Mouse (Mus musculus): ENCODE measurements around the gene Dbi. TPM values are rescaled to one million over a fixed set of nuclear protein-coding genes. Genes with fewer than 3 reads are reported as not detected.

Gene Dbi
- polyA plus RNA-seq, 1 experiment, result 418 TPM

DNA sequence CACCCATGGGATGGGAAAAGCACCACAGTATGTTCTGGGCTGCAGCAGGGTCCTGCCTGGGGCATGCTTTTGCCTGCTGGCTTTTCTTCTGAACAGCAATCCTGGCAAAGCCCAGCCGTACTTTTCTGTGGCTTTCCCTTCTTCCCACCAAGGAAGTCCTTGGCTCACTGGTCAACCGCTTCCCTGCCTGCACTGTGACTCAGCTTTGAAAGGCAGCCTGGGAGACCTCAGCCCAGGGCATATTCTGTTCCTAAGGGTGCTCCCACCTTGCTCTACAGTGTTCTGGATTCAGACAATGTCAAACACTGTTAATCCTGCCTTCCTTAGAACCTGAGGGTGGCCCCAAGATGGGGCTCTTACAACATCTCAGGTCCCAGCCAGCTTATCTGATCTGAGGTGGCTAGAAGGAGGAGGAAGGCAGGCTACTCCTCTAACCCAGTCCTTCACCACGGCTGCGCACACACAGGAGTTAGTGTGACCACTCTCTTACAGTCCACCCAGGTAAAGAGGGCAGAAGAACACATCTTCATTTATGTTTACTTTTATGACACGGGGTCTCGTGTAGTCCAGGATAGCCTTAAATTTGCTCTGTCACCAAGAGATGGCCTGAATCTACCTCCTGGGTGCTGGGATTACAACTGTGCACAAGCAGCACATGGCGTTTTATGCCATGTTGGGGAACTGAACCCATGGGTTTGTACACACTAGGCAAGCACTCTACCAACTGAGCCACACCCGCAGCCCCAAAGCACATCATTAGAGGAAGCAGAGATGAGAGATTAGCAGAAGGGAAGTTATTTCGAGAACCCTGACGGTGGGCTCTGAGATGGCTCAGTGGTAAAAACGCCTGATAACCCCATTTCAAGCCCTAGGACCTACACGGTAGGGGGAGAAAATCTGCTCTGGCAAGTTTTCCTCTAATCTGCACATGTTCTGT lies 8.4 kb downstream of the Dbi start:
- Histone ChIP-seq H3K79me3 (ENCODE audit: low read depth) (no peaks in the 10 kb centered on the region), H3K36me3 (ENCODE audit: control insufficient read depth, insufficient read depth) (peaks cover 35% of the 10 kb centered on the region), H3K79me2 (ENCODE audit: control insufficient read depth, insufficient read depth) (peaks cover 1% of the 10 kb centered on the region), H3ac (ENCODE audit: control insufficient read depth, insufficient read length, low read depth) (no peak overlapping the region), H3K27me3 (ENCODE audit: control insufficient read depth, insufficient read depth, insufficient read length) (no peaks in the 10 kb centered on the region), H3K4me3 (ENCODE audit: insufficient read depth, poor library complexity, severe bottlenecking) (no peak overlapping the region)
- TF ChIP-seq MYOD1 (IDR thresholded peaks at IDR 0.05; ENCODE audit: control insufficient read depth, insufficient read length, low read depth) (no peak), MYOG (IDR thresholded peaks at IDR 0.05; ENCODE audit: control insufficient read depth, extremely low read depth, insufficient read length) (no peak), CTCF (IDR thresholded peaks at IDR 0.05; ENCODE audit: control insufficient read depth, insufficient read depth, insufficient read length) (no peak), MAX (IDR thresholded peaks at IDR 0.05) (no peak), CEBPB (IDR thresholded peaks at IDR 0.05; ENCODE audit: low read depth) (no peak), FOSL1 (IDR thresholded peaks at IDR 0.05; ENCODE audit: insufficient read depth, low read length, poor library complexity, severe bottlenecking) (no peak), USF1 (IDR thresholded peaks at IDR 0.05; ENCODE audit: low read depth) (no peak)

GRCm38 (mm10) chr1:120111766-120112165 lies 9.1 kb downstream of the Dbi start:
- no peak for TF ChIP-seq MYOD1 (IDR thresholded peaks at IDR 0.05; ENCODE audit: control insufficient read depth, insufficient read length, low read depth)
- TF ChIP-seq FOSL1 (IDR thresholded peaks at IDR 0.05; ENCODE audit: insufficient read depth, low read length, poor library complexity, severe bottlenecking), result no peak
- no peak for TF ChIP-seq USF1 (IDR thresholded peaks at IDR 0.05; ENCODE audit: low read depth)
- TF ChIP-seq MYOG (IDR thresholded peaks at IDR 0.05; ENCODE audit: control insufficient read depth, extremely low read depth, insufficient read length), result no peak
- TF ChIP-seq CEBPB (IDR thresholded peaks at IDR 0.05; ENCODE audit: low read depth), result no peak
- TF ChIP-seq MAX (IDR thresholded peaks at IDR 0.05), result no peak
- no peak for TF ChIP-seq CTCF (IDR thresholded peaks at IDR 0.05; ENCODE audit: control insufficient read depth, insufficient read depth, insufficient read length)

GRCm38 (mm10) chr1:120109741-120110432 lies 11.0 kb downstream of the Dbi start:
- Histone ChIP-seq H3K79me2 (ENCODE audit: control insufficient read depth, insufficient read depth) (no peaks in the 10 kb centered on the region), H3K79me3 (ENCODE audit: low read depth) (no peaks in the 10 kb centered on the region), H3K4me3 (ENCODE audit: insufficient read depth, poor library complexity, severe bottlenecking) (no peak overlapping the region), H3K27me3 (ENCODE audit: control insufficient read depth, insufficient read depth, insufficient read length) (no peaks in the 10 kb centered on the region), H3ac (ENCODE audit: control insufficient read depth, insufficient read length, low read depth) (no peak overlapping the region), H3K36me3 (ENCODE audit: control insufficient read depth, insufficient read depth) (peaks cover 19% of the 10 kb centered on the region)
- no peak for TF ChIP-seq MYOG (IDR thresholded peaks at IDR 0.05; ENCODE audit: control insufficient read depth, extremely low read depth, insufficient read length)
- no peak for TF ChIP-seq CEBPB (IDR thresholded peaks at IDR 0.05; ENCODE audit: low read depth)
- TF ChIP-seq CTCF (IDR thresholded peaks at IDR 0.05; ENCODE audit: control insufficient read depth, insufficient read depth, insufficient read length), result no peak
- TF ChIP-seq USF1 (IDR thresholded peaks at IDR 0.05; ENCODE audit: low read depth), result no peak
- TF ChIP-seq FOSL1 (IDR thresholded peaks at IDR 0.05; ENCODE audit: insufficient read depth, low read length, poor library complexity, severe bottlenecking), result no peak
- TF ChIP-seq MAX (IDR thresholded peaks at IDR 0.05), result no peak
- no peak for TF ChIP-seq MYOD1 (IDR thresholded peaks at IDR 0.05; ENCODE audit: control insufficient read depth, insufficient read length, low read depth)

More at GRCm38 (mm10) chr1:120111766-120112165, 9.1 kb downstream of the Dbi start:
- Histone ChIP-seq H3K79me3 (ENCODE audit: low read depth) (no peaks in the 10 kb centered on the region), H3K4me3 (ENCODE audit: insufficient read depth, poor library complexity, severe bottlenecking) (no peak overlapping the region), H3ac (ENCODE audit: control insufficient read depth, insufficient read length, low read depth) (no peak overlapping the region), H3K27me3 (ENCODE audit: control insufficient read depth, insufficient read depth, insufficient read length) (no peaks in the 10 kb centered on the region), H3K79me2 (ENCODE audit: control insufficient read depth, insufficient read depth) (no peaks in the 10 kb centered on the region), H3K36me3 (ENCODE audit: control insufficient read depth, insufficient read depth) (peaks cover 35% of the 10 kb centered on the region)

DNA sequence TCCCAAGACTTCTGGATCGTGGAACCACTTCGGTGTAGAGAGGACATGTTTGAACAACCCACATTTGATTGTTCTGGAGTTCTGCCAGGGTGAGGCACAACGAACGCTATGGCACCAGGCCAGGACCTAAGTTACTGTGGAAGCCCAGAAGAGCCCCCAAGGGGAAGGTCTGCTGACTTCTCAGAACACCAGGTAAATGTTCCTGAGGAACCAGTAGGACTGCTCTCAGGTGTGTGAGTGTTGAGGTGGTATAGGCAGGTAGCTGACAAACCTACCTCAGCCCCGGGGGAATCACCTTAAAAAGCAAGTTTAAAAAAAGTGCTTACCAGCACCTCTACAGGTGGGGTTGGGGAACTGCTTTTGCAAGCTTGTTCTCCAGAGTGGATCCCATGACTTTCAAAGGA lies 15.3 kb downstream of the Dbi start:
- no peak overlapping the region for H3ac ChIP-seq (ENCODE audit: control insufficient read depth, insufficient read length, low read depth)
- no peaks in the 10 kb centered on the region for H3K79me2 ChIP-seq (ENCODE audit: control insufficient read depth, insufficient read depth)
- no peaks in the 10 kb centered on the region for H3K79me3 ChIP-seq (ENCODE audit: low read depth)
- no peaks in the 10 kb centered on the region for H3K36me3 ChIP-seq (ENCODE audit: control insufficient read depth, insufficient read depth)
- TF ChIP-seq MYOG (IDR thresholded peaks at IDR 0.05; ENCODE audit: control insufficient read depth, extremely low read depth, insufficient read length) (no peak), MYOD1 (IDR thresholded peaks at IDR 0.05; ENCODE audit: control insufficient read depth, insufficient read length, low read depth) (no peak), CTCF (IDR thresholded peaks at IDR 0.05; ENCODE audit: control insufficient read depth, insufficient read depth, insufficient read length) (no peak), USF1 (IDR thresholded peaks at IDR 0.05; ENCODE audit: low read depth) (no peak), MAX (IDR thresholded peaks at IDR 0.05) (no peak), FOSL1 (IDR thresholded peaks at IDR 0.05; ENCODE audit: insufficient read depth, low read length, poor library complexity, severe bottlenecking) (no peak)
- no peak overlapping the region for H3K4me3 ChIP-seq (ENCODE audit: insufficient read depth, poor library complexity, severe bottlenecking)
- H3K27me3 ChIP-seq (ENCODE audit: control insufficient read depth, insufficient read depth, insufficient read length), result no peaks in the 10 kb centered on the region

GRCm38 (mm10) chr1:120101227-120101609 lies 19.7 kb downstream of the Dbi start:
- Histone ChIP-seq H3K4me3 (ENCODE audit: insufficient read depth, poor library complexity, severe bottlenecking) (no peak overlapping the region), H3K27me3 (ENCODE audit: control insufficient read depth, insufficient read depth, insufficient read length) (no peaks in the 10 kb centered on the region), H3ac (ENCODE audit: control insufficient read depth, insufficient read length, low read depth) (no peak overlapping the region), H3K79me3 (ENCODE audit: low read depth) (no peaks in the 10 kb centered on the region), H3K79me2 (ENCODE audit: control insufficient read depth, insufficient read depth) (no peaks in the 10 kb centered on the region), H3K36me3 (ENCODE audit: control insufficient read depth, insufficient read depth) (no peaks in the 10 kb centered on the region)
- no peak for TF ChIP-seq CEBPB (IDR thresholded peaks at IDR 0.05; ENCODE audit: low read depth)
- no peak for TF ChIP-seq MYOG (IDR thresholded peaks at IDR 0.05; ENCODE audit: control insufficient read depth, extremely low read depth, insufficient read length)
- TF ChIP-seq MAX (IDR thresholded peaks at IDR 0.05), result no peak
- no peak for TF ChIP-seq FOSL1 (IDR thresholded peaks at IDR 0.05; ENCODE audit: insufficient read depth, low read length, poor library complexity, severe bottlenecking)
- no peak for TF ChIP-seq CTCF (IDR thresholded peaks at IDR 0.05; ENCODE audit: control insufficient read depth, insufficient read depth, insufficient read length)

All from C2C12 (cell line).